Mouse (Mus musculus) layer of hippocampus, adult 11-12 months (tissue): ENCODE measurements around the gene Dock4.

Source experiments
- DNase-seq: peaks from one replicate; pipeline ENCODE4 v3.0.0; 2022; ENCODE audit warnings: low spot score

Gene Dock4

DNA sequence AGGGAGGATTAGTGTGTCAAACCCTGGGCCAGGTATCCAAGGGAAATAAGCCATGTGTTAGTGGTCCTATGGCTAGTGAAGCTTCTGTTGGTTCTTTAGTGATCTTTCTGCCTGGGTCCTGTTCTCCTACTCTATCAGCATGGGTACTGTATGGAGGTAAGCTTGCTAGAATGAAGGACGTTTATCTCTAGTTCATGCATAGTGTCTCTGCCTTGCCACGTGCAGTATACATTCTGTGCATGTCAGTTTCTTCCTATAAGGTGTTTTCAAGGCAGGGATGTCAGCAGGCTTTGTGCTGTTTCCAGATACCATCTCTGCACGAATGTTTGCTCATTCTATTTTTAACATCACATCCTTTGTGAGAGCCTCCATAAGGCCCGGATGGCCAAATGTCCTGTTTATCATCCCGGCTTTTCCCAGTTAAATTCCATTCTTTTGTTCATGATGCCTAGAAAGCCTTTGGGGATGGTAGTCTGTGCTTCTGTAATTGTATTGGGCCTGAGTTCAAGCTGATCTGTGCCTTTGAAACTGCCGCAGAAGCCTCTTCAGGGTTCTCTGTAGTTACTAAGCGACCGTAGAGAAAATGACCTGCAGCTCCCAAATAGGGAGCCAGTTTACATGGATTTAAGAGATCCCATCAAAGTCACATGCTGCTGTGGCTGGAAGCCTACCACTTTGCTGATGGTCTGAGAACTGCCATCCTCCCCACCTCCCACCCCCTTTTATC is 66.1 kb downstream of the Dock4 start:
- no peak for DNase-seq

- no peak for DNase-seq
Observed at GRCm38 (mm10) chr12:40512370-40512693, 66.6 kb downstream of the Dock4 start.

- DNase-seq, result no peak
Observed at GRCm38 (mm10) chr12:40512994-40513393, 67.2 kb downstream of the Dock4 start.

DNA sequence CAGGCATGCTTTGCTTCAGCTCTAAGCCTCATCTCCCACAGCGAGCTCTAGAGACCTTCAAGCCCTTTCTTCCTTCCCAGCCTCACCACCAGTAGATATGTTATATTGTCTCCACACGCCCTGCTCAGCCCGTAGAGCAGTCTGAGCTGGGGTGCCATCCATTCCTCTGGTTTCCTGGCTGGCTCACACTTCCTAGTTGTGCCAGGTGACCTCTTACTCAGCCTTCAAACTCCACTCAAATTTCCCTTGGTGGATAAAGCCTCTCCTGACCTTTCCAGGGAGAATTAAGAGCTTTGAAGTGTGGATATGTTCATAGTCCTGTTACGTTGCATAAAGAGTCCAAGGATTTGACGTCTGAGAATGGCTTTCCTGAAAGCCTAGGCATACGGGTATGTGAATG is 68.3 kb downstream of the Dock4 start:
- DNase-seq, result no peak

DNA sequence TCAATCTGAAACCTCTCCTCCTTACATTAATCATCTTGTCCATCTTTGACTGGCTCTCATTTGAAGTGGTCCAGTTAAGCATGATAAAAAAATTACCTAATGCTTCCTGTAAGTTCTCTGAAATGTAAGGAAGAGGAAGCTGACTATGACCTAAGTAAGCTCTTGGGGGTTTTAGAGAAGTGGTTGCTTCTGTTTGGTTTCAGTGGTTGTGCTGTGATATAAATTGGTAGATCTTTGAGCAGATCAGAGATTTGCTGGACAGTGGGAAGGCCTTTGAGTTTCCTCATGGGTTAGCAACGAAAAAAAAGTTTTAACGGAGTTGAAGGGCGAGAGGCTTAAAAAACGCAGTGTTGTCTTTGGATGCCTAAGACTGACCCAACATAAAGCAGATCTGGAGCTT is 76.7 kb downstream of the Dock4 start:
- no peak for DNase-seq

GRCm38 (mm10) chr12:40523020-40523419 is 77.3 kb downstream of the Dock4 start:
- DNase-seq, result no peak

GRCm38 (mm10) chr12:40525045-40525444 is 79.3 kb downstream of the Dock4 start:
- no peak for DNase-seq

- peak; percentile 45 for DNase-seq
Observed at GRCm38 (mm10) chr12:40535655-40536618, 90.2 kb downstream of the Dock4 start.

- no peak for DNase-seq
Observed at GRCm38 (mm10) chr12:40537826-40538225, 92.1 kb downstream of the Dock4 start.

DNA sequence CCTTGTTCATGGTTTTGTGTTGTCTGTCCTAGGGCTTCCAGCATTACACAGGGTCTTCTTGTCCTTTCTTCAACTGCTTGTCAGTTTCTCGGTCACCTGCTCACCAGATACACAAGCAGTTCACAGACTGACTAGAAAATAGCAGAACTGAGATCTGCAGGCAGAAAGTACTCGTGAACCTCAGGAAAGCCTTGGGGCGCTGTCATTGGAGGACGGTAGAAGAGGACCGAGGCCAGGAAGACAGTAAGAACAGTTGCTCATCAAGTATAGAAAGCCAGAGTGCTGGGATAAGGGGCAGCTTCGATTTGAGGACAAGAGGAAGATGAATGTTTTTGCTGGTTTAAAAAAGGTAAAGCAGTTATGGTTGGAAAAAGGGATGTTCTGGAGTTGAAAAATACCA is 92.6 kb downstream of the Dock4 start:
- DNase-seq, result no peak

GRCm38 (mm10) chr12:40538780-40539179 is 93.0 kb downstream of the Dock4 start:
- no peak for DNase-seq

DNA sequence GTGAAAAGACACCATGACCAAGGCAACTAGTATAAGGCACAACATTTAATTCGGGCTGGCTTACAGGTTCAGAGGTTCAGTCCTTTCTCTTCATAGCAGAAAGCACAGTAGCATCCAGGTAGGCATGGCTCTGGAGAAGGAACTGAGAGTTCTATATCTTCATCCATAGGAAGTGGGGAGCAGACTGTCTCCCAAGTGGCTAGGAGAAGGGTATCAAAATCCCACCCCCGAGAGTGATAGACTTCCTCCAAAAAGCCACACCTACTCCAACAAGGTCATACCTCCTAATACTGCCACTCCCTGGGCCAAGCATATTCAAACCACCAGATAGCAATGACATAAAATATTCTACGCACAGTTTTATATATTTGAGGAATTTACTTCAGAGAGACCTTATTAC is 98.5 kb downstream of the Dock4 start:
- DNase-seq, result no peak

GRCm38 (mm10) chr12:40546827-40547226 is 101.1 kb downstream of the Dock4 start:
- DNase-seq, result no peak

GRCm38 (mm10) chr12:40551317-40551716 is 105.6 kb downstream of the Dock4 start:
- no peak for DNase-seq

DNA sequence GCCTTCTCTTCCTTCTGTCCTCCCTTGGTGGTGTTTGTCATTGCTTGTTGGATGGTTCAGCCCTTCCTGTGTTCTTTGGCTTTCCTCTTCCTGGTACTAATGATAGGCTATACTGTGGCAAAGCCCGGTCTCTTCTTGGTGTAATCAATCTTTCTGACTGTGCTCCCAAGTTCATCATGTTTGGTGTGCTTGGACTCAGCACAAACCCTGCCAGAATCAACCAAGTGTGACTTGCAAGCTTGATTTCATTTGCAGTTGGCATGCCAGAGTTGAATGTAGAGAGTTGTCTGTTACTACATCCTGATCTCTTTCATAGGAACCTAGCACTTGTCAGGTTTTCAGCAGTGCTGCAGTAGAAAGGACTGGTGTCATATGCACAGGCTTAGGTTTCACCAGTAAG is 106.4 kb downstream of the Dock4 start:
- DNase-seq, result no peak

GRCm38 (mm10) chr12:40553929-40554328 is 108.2 kb downstream of the Dock4 start:
- no peak for DNase-seq

GRCm38 (mm10) chr12:40554941-40555511 is 109.3 kb downstream of the Dock4 start:
- DNase-seq, result no peak

- no peak for DNase-seq
Observed at GRCm38 (mm10) chr12:40558600-40558999, 112.8 kb downstream of the Dock4 start.

- DNase-seq, result peak; percentile 67
Observed at GRCm38 (mm10) chr12:40559103-40559502, 113.4 kb downstream of the Dock4 start.

DNA sequence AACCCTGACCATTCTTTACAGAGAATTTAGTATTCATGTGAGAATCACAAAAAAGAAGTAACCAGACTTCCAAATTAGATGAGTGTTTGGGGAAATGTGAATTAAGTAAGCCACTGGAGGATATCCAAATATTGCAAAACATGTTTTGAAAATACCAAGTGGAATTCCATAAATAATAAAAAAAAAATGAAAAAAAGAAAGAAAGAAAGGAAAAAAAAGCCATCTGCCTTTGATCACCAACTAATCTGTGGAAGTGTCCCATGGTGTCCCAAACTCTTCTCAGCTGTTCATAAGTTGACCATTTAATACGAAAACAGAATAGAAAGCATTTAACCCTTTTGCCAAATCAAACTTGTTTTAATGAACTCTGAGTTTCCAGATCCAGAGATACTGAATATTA is 118.0 kb downstream of the Dock4 start:
- DNase-seq, result no peak

DNA sequence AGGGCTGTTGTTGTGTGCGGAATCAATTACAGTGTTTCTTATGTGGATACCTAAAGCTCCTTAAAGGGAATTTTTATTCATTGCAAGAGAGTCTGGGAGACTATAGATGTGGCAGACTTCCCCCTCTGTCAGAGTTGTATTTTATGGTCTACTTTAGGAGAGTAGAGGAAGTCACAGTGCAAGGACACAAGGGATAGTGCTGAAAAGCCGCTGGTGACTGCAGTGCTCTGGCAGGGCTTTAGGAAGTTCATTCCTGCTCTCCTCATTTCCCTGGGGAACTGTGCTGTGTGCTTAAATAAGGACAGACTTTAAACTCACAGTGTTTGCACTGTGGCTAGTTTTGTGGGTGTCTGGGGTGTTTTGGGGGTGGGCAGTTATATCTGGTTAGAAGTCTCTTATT is 118.5 kb downstream of the Dock4 start:
- DNase-seq, result no peak

DNA sequence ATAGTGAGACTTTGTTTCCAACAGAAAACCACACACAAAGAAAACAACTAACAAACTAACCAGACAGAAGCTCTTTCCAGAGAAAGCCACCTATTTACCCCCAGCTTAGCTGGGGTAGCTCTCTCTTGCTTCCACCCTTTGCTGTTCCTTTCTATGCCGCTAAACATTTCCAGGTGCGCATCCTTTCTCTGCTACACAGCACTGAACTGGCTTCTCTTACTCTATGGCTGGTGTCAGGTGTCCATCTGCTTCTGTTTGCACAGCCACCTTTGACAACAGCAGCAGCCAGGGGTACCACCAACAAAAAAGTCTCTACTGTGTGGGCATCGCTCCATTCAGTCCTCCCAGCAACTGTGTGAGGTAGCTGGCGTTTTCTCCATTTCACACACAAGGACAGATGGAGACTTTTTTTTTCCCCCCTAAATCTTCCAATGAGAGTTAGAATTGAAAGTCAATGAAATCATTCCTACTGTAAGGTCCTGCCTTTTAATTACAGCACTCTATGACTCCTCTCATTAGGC is 122.7 kb downstream of the Dock4 start:
- no peak for DNase-seq
